Mouse (Mus musculus) kidney, adult 10 weeks (tissue): Measurements from ENCODE around the gene Drg1. TPM values are rescaled to one million over a fixed set of nuclear protein-coding genes. Genes with fewer than 3 reads are reported as not detected.

Experiments
- polyA plus RNA-seq: library from polyadenylated mRNA; stranded (reverse); fragments of 350-450 nt; fragmentation: Illumina TruSeq; extraction: RNeasy Lipid Tissue Mini Kit (QIAGEN cat#74804); gene quantifications from one replicate; pipeline ENCODE4 v1.2.3, GENCODE M21; 2014; ENCODE audit warnings: low read depth, low replicate concordance

Drg1 gene
- 169 TPM for polyA plus RNA-seq

GRCm38 (mm10) chr11:3266079-3266685 lies at the start of gene Drg1:
Gene Drg1 (minus strand): TSS chr11:3266415.

GRCm38 (mm10) chr11:3288521-3289301 lies 22.5 kb upstream of the Drg1 start, which contains the start of gene Patz1:
Gene Patz1 (plus strand): TSS chr11:3288874.

GRCm38 (mm10) chr11:3202231-3202701 lies 63.9 kb downstream of the Drg1 start, which contains the start of gene Eif4enif1:
Gene Eif4enif1 (plus strand): TSS chr11:3202392.

GRCm38 (mm10) chr11:3193363-3193762 lies 72.9 kb downstream of the Drg1 start, which contains the start of gene Sfi1:
Gene Sfi1 (minus strand): TSS chr11:3193463.

Other genes starting within 250 kb of the Drg1 start
- gene Sfi1, start 73.0 kb downstream of the Drg1 start, polyA plus RNA-seq: 9.3 TPM
- 45.0 TPM for gene Eif4enif1, start 64.0 kb downstream of the Drg1 start, polyA plus RNA-seq
- 15.3 TPM for gene Patz1, start 22.5 kb upstream of the Drg1 start, polyA plus RNA-seq
- gene Pik3ip1, start 64.0 kb upstream of the Drg1 start, polyA plus RNA-seq: 3.6 TPM
- gene Limk2, start 142.8 kb upstream of the Drg1 start, polyA plus RNA-seq: 8.3 TPM
- gene Rnf185, start 185.9 kb upstream of the Drg1 start, polyA plus RNA-seq: 34.6 TPM
- not detected for gene Pla2g3, start 221.9 kb upstream of the Drg1 start, polyA plus RNA-seq
- 2.1 TPM for gene Inpp5j, start 238.4 kb upstream of the Drg1 start, polyA plus RNA-seq
- 1.5 TPM for gene Selenom, start 248.3 kb upstream of the Drg1 start, polyA plus RNA-seq